Mouse (Mus musculus): ENCODE data around the gene Mybph.

Mybph gene

DNA sequence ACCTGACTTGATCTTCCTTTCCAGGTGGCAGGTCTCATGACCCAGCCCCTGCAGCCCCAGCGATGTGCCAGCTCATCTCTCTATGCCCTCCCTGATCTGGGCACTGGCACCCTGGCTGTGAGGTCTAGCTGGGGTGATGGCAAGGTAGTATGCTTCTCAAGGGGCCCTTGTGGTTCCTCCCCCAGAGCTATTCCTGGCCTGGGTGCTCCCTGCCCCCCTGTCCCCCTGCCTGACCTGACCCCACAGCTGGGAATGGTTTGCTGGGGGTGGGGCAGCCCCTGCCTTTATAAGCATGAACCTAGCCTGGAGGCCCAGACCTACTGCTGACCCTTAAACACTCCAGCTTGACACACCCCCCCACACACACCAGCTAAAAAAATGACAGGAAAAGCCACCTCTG lies at the start of gene Mybph:
Gene Mybph (plus strand): TSS at position 323 of the 400 bp plus-strand sequence.
- DNase-seq, result peak in 1 of 2 experiments; percentile 38

- DNase-seq, result no peak
Observed at GRCm38 (mm10) chr1:134146066-134146465, 47.2 kb upstream of the Mybph start.

DNA sequence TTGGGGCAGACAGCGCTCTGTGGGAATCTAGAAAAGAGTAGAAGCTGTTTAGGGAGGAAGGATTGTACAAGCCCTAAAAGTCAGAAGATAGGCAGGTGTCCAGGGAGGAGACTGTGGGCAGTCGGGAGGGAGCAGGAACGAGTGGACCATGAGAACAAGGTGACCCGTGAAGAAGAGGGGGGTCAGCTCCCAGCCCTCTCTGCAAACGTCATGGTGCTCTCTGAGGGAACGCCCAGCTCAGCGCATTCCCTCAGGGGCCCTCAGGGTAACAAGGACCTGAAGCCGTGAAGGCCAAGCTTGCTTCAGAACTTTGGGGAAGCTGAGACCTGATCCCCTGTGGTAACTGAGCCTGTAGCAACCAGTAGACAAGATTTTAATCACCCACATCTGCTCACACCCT lies 43.2 kb upstream of the Mybph start:
- DNase-seq, result no peak

DNA sequence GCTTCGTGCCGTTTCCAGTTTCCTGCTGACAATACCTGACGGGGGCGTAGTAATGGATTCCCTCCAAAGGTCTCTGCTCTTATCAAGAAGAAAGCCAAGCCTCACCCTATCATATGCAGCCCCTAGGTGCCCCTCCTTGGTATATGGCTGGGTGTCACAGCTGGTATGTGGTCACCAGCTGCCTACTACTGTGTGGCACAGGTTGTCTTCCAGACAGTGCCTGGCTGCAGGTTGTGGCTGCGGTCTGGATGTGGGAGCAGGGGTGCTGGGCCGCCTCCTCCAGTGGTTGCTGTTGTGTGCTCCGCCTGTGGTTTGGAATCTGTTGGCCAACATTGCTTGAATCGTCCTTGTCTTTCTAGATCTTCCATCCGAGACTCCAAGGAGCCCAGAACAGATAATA lies 42.5 kb upstream of the Mybph start:
- no peak for DNase-seq

GRCm38 (mm10) chr1:134151655-134152412 lies 41.4 kb upstream of the Mybph start:
- peak; percentile 91 for DNase-seq

- no peak for DNase-seq
Observed at GRCm38 (mm10) chr1:134152626-134153590, 40.3 kb upstream of the Mybph start.

DNA sequence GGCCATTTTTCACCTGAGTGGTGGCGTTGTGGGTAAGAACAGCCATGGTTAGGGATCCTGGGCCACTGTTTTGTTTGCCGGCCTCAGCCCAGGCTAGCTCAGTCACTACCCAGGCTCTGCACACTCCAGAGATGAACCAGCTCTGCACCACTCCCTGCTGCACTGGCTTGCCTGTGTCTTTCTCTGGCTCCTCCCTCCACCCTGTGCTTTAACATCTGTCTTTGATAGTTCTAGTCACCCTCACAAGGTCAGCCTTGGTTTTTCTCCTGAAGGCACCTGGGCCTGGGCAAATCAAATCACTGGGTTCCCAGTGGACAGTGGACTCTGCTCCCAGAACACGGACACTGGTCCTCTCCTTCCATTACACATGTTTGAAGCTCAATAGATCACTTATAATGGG lies 39.1 kb upstream of the Mybph start:
- no peak for DNase-seq

GRCm38 (mm10) chr1:134154655-134155054 lies 38.6 kb upstream of the Mybph start:
- no peak for DNase-seq

GRCm38 (mm10) chr1:134160404-134160803 lies 32.8 kb upstream of the Mybph start:
- no peak for DNase-seq

- no peak for DNase-seq
Observed at GRCm38 (mm10) chr1:134161399-134161798, 31.8 kb upstream of the Mybph start.

DNA sequence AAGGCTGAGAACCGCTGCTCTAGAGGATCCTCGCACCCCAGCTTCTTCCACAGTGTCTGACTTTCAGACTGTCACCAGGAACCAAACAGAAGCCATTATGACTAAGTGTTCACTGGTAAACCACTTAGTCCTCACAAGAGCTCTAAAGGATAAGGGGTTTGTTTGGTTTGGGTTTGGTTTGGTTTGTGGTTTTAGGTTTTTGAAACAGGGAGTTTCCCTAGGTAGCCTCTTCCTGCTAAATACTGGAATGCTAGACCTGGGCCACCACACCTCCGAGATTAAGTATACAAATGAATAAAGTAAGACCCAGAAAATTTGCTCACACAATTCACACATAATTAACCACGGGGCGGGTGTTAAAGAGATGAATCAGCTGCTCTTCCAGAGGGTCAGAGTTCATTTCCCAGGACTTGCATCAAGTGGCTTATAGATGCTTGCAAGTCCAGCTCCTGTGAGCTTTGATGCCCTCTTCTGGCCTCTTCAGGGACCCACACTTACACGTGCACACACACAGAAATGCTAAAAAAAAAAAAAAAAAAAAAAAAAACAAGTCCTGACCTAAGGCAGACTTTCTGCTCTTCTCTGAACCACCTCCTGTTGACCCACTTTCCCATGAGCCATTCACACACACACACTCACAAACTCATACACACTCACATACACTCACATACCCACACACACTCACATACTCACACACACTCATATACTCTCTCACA lies 30.6 kb upstream of the Mybph start:
- no peak for DNase-seq

DNA sequence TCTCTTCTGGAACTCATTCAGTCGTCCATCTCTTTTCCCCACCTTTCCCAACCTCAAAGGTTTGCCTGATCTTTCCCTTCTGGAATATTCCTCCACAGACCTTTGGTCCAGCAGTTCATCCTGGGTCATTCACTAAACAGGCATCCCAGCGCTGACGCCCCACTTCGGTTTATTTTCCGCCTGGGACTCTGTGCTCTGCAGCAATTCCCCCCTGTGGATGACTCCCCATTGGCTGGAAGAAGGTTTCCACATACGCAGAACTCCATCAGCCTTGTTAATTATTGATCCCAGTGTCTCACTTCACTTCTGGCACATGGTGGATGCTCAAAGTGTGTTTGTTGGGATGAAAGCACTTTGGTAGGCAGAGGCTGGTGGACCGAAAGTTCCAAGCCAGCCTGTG lies 29.8 kb upstream of the Mybph start:
- no peak for DNase-seq

- DNase-seq, result no peak
Observed at GRCm38 (mm10) chr1:134164454-134164853, 28.8 kb upstream of the Mybph start.

DNA sequence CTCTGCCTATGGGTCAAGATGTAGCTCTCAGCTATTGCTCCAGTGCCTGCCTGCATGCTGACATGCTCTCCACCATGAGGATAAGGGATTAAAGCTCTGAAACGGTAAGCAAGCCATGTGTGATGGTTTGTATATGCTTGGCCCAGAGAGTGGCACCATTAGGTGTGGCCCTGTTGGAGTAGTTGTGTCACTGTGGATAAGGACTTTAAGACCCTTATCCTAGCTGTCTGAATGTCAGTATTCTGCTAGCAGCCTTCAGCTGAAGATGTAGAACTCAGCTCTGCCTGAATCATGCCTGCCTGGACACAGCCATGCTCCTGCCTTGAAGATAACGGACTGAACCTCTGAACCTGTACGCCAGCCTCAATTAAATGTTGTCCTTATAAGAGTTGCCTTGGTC lies 26.7 kb upstream of the Mybph start:
- DNase-seq, result no peak

GRCm38 (mm10) chr1:134167416-134168305 lies 25.6 kb upstream of the Mybph start:
- peak; percentile 68 to 80 for DNase-seq

DNA sequence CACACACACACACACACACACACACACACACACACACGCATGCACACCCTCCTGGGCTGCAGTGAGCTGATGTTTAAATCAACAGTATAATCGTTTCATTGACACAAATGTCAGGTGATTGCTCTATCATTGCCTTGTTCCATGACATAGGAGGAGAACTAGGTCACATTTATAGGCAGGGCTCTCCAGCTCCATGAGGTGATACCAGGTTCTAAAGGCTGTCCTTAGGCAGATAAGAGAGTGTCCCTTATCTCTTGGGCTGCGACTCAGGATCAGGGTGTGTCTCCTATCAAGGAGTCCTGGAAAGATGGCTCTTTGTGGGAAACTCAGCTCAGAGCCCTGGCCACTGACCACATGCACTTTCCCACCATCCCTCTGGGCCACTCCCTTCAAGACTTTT lies 24.7 kb upstream of the Mybph start:
- DNase-seq, result no peak

- DNase-seq, result no peak
Observed at GRCm38 (mm10) chr1:134168985-134169697, 24.1 kb upstream of the Mybph start.

DNA sequence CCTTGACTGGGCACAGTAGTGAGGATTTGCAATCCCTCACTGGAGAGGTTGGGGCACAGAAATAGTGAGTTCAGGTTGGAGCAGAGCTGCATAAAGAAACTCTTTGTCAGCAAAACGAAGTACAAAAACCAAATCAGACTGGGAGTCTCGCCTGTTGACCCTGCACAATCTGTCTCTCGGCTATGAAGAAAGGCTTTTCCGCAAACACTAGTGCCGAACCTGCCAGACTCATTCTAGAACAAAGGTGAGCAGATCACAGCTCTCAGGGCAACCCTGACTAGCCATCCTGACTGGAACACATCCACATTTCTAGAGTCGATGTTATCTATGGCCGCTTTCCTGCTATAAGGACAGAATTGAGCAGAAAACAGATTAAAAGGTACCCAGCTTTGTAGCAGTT lies 20.2 kb upstream of the Mybph start:
- DNase-seq, result no peak

DNA sequence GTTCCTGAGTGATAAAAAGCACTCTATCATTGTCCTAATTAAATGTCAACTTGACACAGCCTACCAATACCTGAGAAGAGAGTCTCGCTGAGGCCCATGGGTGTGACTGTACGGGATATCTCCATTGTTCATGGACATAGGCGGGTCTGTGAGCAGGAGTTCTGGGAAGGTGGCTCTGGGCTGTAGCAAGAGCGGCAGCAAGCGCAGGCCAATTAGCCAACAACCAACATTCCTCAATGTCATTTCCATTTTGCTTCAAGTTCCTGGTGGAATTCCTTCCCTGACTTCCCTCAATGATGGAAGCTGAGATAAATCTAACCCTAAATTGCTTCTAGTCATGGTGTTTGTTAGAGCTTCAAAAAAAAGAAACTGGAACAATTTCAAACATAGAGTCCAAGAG lies 15.3 kb upstream of the Mybph start:
- no peak for DNase-seq

GRCm38 (mm10) chr1:134182025-134182424 lies 11.2 kb upstream of the Mybph start, which contains the start of gene Chil1:
Chil1 (plus strand) TSS chr1:134182176.
- peak in 1 of 2 experiments; percentile 50 for DNase-seq

DNA sequence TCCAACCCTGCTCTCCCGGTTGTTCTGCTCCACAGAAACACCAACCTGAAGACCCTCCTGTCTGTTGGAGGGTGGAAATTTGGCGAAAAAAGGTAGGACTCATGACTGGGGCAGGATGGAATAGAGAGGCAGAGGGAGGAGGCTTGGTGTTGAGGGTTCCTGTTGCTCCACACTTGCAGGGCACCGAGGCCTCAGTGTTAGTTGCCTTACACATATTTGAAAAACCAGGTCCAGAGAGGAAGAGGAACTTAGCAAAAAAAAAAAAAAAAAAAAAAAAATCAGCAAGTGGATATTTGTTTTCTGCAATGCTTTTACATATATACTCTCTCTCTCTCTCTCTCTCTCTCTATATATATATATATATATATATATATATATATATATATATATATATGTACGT lies 9.2 kb upstream of the Mybph start:
- DNase-seq, result no peak

Measured in cerebellum, adult 18-20 months (tissue).